Mouse (Mus musculus) heart, embryonic 10.5 days (tissue): Measurements from ENCODE around the gene Bcl2l1. TPM values are rescaled to one million over a fixed set of nuclear protein-coding genes. Genes with fewer than 3 reads are reported as not detected.

Source experiments
- DNase-seq: peaks from one replicate; pipeline ENCODE4 v3.0.0-alpha.2; 2017; ENCODE audit warnings: low spot score
- H3K27ac ChIP-seq: fragments of 300-500 bp; sonication (generic); 2 replicates; pipeline ENCODE4 v1.5.1; 2016; ENCODE audit warnings: mild to moderate bottlenecking
- H3K27me3 ChIP-seq: fragments of 300-500 bp; sonication (generic); 2 replicates; pipeline ENCODE4 v1.6.1; 2016; ENCODE audit warnings: mild to moderate bottlenecking; ENCODE audit not compliant: poor library complexity, insufficient read depth, severe bottlenecking
- H3K36me3 ChIP-seq: fragments of 300-500 bp; sonication (generic); 2 replicates; pipeline ENCODE4 v1.6.1; 2016; ENCODE audit warnings: mild to moderate bottlenecking, moderate library complexity
- H3K4me1 ChIP-seq: fragments of 300-500 bp; sonication (generic); 2 replicates; pipeline ENCODE4 v1.6.1; 2016; ENCODE audit warnings: mild to moderate bottlenecking
- H3K4me3 ChIP-seq: fragments of 300-500 bp; sonication (generic); 2 replicates; pipeline ENCODE4 v1.5.1; 2016; ENCODE audit warnings: mild to moderate bottlenecking, moderate library complexity
- H3K9me3 ChIP-seq: fragments of 300-500 bp; sonication (generic); 2 replicates; pipeline ENCODE4 v1.6.1; 2016; ENCODE audit warnings: mild to moderate bottlenecking, moderate library complexity
- WGBS: fragments of 180-500 bp; shearing (Covaris S2); methylation state at CpG from one replicate; pipeline ENCODE4 v1.1.7; 2016; 5-methylcytosine and 5-hydroxymethylcytosine counted together
- polyA plus RNA-seq: library from polyadenylated mRNA; unstranded; fragments of >200 nt; fragmentation: Nextera tagmentation; extraction: Ambion mirVana; gene quantifications from 2 replicates; pipeline ENCODE4 v1.2.1, GENCODE M21; 2016

Gene Bcl2l1
- polyA plus RNA-seq, 1 experiment from 2014 or later, result 76.2 TPM

DNA sequence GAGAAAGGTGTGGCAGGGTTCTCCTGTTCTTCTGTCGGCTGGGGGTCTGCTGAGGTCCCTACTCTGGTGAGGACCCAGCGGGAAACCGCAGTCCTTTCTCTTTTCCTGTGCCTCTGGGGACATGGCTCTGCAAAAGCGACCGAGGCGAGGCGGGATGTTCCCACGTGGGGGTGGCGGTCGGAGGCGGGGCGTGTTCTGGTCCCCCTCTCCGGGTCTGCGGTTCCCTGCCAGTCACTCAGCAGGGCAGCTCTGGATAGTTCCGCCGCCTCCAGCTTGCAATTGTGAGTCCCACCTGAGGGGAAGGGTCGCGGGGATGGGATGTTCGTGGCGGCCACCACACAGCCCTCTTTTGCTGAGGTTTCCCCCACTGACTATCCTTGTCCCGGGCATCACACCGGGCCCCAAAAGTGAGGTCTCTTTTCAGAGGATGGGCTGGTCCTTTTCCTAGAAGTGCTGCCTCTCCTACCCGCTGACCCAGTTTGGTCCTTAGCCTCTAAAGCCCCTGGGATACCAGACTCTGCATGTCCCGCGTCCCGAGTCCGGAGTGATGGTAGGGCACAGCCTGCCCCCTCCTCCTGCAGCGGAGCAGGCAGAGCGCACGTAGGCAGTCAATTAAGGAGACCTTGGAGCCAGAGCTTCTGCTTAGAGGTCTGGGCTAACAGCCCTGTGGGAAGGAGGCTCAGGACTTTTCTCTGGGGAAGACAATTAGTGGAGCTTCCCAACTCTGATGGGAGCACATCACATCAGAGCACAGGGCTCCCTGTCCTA is 77.4 kb downstream of the Bcl2l1 start, which contains the start of gene Cox4i2:
TSS of gene Cox4i2 (plus strand) at position 230 of the 768 bp plus-strand sequence.
- Histone ChIP-seq H3K4me3 (peak within 1 kb of the TSS; percentile 56), H3K4me1 (peaks cover 33% of the 10 kb centered on the region), H3K27ac (peak within 1 kb of the TSS; percentile 85), H3K36me3 (no peaks in the 10 kb centered on the region), H3K9me3 (no peaks in the 10 kb centered on the region), H3K27me3 (peaks cover 34% of the 10 kb centered on the region)
- no peak for DNase-seq
- 4% methylated on average over 30 of the region's 30 CpGs for WGBS

DNA sequence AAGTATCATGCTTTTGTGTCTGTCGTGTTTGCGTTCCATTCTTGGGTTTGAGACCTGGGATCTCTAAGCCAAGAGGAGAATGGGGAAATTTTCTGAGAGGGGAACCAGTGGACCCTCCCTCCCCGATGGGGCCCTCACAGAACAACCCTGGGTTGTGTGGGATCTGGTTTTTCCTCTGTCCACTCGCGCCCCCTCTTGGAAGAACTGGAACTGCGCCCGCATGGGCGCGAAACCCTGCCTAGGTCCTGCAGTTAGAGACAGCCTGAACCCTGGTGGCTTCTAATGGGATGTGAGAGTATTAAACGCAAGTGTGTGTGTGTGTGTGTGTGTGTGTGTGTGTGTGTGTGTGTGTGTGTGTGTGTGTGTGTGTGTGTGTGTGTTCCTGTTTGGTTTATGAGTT is 89.1 kb downstream of the Bcl2l1 start:
- Histone ChIP-seq H3K4me1 (peaks cover 58% of the 10 kb centered on the region), H3K9me3 (no peaks in the 10 kb centered on the region), H3K27me3 (no peaks in the 10 kb centered on the region), H3K27ac (peak overlapping the region; percentile 87), H3K36me3 (peaks cover 8% of the 10 kb centered on the region), H3K4me3 (no peak overlapping the region)
- DNase-seq, result peak; percentile 87
- 23% methylated on average over 10 of the region's 10 CpGs for WGBS

DNA sequence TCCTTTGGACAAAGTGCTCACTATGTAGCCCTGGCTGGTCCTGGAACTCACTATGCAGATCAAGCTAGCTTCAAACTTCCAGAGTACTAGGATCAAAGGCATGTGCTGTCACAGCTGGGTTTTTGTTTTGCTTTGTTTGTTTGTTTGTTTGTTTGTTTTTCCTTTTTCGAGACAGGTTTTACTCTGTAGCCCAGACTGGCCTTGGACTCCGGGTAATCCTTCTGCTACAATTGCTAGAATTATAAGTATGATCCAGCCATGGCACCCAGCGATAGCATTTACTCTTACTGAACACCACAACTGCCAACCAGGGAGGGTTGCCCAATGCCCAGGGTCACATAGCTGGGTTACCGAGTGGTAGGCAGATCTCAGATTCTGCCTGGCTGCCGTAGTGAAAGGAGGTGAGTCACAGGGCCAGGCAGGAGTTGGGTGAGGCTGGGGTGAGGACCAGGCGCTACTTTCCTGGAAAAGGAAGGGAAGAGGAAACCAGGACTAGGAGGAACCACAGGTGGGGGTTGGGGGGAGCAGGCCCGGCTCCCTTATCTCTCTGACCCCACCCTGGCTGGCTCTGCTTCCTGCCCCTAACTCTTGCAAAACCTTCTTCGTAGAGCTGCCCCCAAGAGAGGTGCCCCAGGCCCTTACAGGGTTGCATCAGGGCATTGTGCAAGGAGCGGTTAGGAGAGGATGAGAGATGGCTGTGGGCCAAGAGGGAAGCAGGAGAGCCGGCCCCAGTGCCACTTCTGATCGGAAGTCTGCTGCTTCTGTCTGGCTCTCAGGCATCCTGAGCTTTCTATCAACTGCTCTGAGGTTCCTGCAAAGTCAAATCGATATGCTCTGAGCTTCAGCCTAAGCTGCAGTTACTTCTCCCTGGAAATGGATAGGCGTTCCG is 90.1 kb downstream of the Bcl2l1 start:
- peaks cover 64% of the 10 kb centered on the region for H3K4me1 ChIP-seq
- DNase-seq, result peak; percentile 89
- no peaks in the 10 kb centered on the region for H3K27me3 ChIP-seq
- peaks cover 8% of the 10 kb centered on the region for H3K36me3 ChIP-seq
- H3K4me3 ChIP-seq, result peak overlapping the region; percentile 37
- WGBS, result 27% methylated on average over 14 of the region's 14 CpGs
- H3K9me3 ChIP-seq, result no peaks in the 10 kb centered on the region
- peak overlapping the region; percentile 87 for H3K27ac ChIP-seq

DNA sequence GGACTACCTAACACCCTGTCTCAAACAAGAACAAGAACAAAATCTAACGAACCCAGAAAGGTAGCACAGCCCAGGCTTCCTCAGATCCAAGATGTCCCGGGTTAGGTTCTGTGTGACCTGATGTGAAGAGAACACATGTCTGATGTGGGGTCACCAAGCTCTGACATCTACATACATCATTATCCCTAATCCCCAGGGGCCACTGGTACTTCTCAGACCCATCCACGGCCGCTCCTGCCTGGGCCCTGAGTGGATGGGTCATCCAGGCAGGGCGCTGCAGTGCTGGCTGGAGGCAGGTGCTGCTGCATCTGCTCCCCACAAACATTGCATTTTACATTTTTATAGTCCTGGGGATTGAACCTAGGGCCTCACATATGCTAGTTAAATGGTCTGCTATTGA is 91.0 kb downstream of the Bcl2l1 start:
- H3K9me3 ChIP-seq, result no peaks in the 10 kb centered on the region
- DNase-seq, result no peak
- H3K27ac ChIP-seq, result peak overlapping the region; percentile 97
- WGBS, result 75% methylated on average over 5 of the region's 5 CpGs
- H3K36me3 ChIP-seq, result peaks cover 8% of the 10 kb centered on the region
- no peak overlapping the region; the same call in 1 of the 2 replicates for H3K4me3 ChIP-seq
- H3K27me3 ChIP-seq, result no peaks in the 10 kb centered on the region
- H3K4me1 ChIP-seq, result peaks cover 73% of the 10 kb centered on the region

DNA sequence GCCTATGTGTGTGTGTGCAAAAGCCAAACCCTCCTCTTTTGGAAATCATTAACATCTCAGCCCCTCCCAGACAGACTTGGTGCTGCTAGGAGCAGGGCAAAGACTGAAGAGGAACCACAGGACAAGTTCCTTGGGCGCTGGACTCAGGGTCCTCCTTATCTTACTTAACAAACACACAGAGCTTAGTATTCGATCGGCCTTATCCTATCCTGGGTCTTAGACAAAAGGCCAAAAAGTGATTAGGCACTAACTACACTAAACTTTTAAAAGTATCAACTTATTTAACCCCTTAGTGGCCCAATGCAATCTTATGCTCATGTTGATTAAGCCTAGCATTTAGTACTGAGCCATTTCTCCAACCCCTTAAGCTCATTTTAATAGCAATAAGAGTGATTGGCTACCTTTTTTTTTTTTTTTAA is 91.7 kb downstream of the Bcl2l1 start:
- DNase-seq, result no peak
- Histone ChIP-seq H3K36me3 (peaks cover 8% of the 10 kb centered on the region), H3K27ac (peak overlapping the region; percentile 97), H3K4me3 (peak overlapping the region; percentile 87), H3K9me3 (no peaks in the 10 kb centered on the region), H3K27me3 (no peaks in the 10 kb centered on the region), H3K4me1 (peaks cover 76% of the 10 kb centered on the region)
- WGBS, result 9% methylated on average over 3 of the region's 3 CpGs

DNA sequence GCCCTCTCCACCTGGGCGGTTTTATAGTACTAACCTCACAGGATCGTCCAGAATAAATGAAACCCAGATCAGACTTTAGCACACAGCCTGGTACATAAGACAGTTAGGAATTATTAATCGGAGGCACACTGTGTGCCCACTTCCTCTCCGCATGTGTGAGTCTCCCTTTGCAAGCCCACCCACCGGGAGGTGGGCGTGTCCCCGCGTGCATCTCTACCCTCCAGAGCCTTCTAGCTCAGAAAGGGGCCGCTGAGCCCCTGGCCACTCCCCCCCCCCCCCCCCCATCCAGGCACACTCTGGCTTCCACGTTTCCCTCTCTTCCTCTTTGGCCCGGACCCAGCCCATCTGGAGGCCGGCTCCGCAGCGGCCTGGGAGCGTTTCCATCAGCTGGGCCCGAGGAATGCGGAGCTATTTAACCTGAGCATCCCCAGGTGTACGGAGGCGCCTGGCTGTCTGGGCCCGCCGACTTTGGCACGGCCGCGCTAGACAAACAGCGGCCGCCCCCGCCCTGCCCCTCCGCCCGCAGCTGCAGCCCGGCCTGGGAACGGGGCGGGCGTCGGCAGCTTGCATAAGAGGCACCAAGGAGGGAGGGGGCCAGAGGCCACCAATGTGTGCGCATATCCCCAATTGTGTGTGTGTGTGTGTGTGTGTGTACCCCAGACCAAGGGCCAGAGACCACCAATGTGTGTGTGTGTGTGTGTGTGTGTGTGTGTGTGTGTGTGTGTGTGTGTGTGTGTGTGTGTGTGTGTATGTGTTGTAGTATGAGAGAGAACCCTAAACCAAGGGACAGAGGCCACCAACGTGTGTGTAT is 92.3 kb downstream of the Bcl2l1 start:
- Histone ChIP-seq H3K36me3 (peaks cover 8% of the 10 kb centered on the region), H3K27me3 (no peaks in the 10 kb centered on the region), H3K4me1 (peaks cover 78% of the 10 kb centered on the region), H3K27ac (peak overlapping the region; percentile 97), H3K9me3 (no peaks in the 10 kb centered on the region), H3K4me3 (peak overlapping the region; percentile 87)
- 1% methylated on average over 33 of the region's 36 CpGs for WGBS
- DNase-seq, result peak; percentile 91

DNA sequence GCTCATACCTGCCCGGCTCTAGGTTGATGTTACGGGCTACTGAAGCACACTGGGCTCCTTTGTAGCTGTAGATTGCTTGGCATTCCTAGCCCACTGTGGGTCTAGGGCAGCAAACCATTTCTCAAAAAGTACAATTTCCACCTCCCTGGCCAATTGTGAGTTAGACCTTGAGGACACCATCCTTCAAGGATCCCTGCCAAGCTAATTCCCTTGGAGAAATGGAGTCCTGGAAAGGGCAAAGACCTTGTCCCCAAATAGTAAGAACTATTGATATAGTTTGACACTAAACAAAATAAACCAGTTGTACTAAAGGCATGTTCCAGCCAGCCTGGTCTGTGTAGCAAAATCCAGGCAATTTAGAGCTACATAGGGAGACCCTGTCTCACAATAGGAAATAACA is 93.2 kb downstream of the Bcl2l1 start:
- DNase-seq, result no peak
- H3K27ac ChIP-seq, result peak overlapping the region; percentile 97
- peaks cover 84% of the 10 kb centered on the region for H3K4me1 ChIP-seq
- H3K4me3 ChIP-seq, result peak overlapping the region; percentile 87
- H3K9me3 ChIP-seq, result no peaks in the 10 kb centered on the region
- H3K27me3 ChIP-seq, result no peaks in the 10 kb centered on the region
- WGBS, result 55% methylated on average over 2 of the region's 2 CpGs
- peaks cover 8% of the 10 kb centered on the region for H3K36me3 ChIP-seq

DNA sequence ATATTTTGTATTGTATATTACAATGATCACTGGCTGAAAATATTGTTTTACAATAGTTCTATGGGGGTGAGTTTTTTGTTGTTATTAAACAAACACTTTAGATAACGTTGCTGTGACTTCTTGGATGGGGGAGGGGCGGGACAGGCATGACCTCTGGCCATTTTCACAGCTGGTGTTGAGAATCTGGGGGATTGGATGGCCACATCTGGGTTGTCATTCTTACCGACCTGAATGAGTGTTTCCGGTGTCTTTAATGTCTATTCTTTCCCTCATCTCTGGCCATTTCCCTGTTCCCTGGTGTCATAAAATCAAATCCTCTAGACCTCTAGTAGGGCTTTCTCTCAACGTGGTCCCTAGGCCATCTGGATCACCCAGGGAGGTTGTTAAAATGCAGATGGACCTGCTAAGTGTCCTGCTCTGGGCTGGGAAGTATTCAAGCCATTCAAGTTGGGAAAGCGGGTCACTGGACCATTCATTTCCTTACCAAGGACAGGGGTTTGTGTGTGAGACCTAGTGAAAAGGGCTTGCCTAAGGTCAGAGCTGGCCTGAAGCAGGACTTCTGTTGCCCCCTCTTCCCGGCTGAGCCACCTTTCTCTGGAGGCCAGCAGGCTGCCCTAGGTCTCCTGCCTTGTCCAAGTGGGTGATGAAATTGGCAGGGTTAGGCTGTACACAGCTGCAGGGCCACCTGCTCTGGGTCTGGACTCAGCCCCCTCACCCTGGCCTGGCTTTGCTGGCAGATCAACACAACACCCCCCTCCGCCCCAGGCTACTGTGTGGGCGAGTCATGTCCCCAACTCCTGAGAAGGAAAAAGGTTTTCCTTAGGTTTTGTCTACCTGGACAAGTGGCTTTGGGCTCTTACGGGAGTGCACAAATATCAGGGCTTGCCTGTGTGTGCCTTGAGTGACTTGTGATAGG is 94.0 kb downstream of the Bcl2l1 start:
- peak overlapping the region; percentile 97 for H3K27ac ChIP-seq
- no peaks in the 10 kb centered on the region for H3K27me3 ChIP-seq
- peaks cover 8% of the 10 kb centered on the region for H3K36me3 ChIP-seq
- WGBS, result 10% methylated on average over 10 of the region's 10 CpGs
- peaks cover 84% of the 10 kb centered on the region for H3K4me1 ChIP-seq
- no peak for DNase-seq
- peak overlapping the region; percentile 87 for H3K4me3 ChIP-seq
- no peaks in the 10 kb centered on the region for H3K9me3 ChIP-seq

DNA sequence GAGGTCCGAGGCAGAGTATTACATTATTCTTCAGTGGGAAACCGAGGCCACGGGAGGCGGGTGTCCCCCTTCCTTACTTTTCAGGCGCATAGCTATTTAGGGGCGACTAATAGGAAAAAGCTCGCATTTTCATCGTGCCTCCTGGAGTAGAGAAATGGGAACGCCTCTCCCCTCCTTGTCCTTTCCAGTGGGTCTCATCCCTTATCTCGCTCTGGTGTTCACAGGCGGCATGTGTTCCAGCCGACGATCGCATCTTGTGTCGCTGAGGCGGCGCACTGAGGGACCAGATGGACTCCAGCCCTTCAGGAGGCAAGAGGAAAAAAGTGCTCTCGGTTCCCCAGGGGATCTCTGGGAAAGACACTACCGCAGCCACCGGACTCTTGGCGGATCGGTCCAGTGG is 94.8 kb downstream of the Bcl2l1 start:
- Histone ChIP-seq H3K36me3 (peaks cover 8% of the 10 kb centered on the region), H3K27me3 (no peaks in the 10 kb centered on the region), H3K27ac (peak overlapping the region; percentile 97), H3K4me1 (peaks cover 84% of the 10 kb centered on the region), H3K9me3 (no peaks in the 10 kb centered on the region), H3K4me3 (peak overlapping the region; percentile 87)
- WGBS, result under 1% methylated on average over 22 of the region's 22 CpGs
- DNase-seq, result peak; percentile 86

DNA sequence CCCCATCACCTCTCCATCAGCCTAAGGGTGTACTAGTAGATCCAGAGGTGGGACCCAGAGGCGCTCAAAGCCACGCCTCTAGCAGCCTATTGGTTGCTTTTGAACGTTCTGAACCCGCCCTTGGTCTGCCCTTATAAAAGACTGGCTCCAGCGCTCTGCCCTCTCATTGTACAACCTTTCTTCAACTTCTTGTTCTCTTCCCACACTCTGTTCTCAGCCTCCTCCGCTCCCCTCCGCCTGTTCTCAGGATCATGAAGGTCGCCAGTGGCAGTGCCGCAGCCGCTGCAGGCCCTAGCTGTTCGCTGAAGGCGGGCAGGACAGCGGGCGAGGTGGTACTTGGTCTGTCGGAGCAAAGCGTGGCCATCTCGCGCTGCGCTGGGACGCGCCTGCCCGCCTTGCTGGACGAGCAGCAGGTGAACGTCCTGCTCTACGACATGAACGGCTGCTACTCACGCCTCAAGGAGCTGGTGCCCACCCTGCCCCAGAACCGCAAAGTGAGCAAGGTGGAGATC is 95.4 kb downstream of the Bcl2l1 start, which contains the start of gene Id1:
TSS of gene Id1 (plus strand) at position 162 of the 512 bp plus-strand sequence.
- peak within 1 kb of the TSS; percentile 87 for H3K4me3 ChIP-seq
- no peaks in the 10 kb centered on the region for H3K27me3 ChIP-seq
- H3K27ac ChIP-seq, result peak within 1 kb of the TSS; percentile 97
- peak; percentile 97 for DNase-seq
- under 1% methylated on average over 28 of the region's 28 CpGs for WGBS
- H3K9me3 ChIP-seq, result no peaks in the 10 kb centered on the region
- peaks cover 8% of the 10 kb centered on the region for H3K36me3 ChIP-seq
- peaks cover 81% of the 10 kb centered on the region for H3K4me1 ChIP-seq

DNA sequence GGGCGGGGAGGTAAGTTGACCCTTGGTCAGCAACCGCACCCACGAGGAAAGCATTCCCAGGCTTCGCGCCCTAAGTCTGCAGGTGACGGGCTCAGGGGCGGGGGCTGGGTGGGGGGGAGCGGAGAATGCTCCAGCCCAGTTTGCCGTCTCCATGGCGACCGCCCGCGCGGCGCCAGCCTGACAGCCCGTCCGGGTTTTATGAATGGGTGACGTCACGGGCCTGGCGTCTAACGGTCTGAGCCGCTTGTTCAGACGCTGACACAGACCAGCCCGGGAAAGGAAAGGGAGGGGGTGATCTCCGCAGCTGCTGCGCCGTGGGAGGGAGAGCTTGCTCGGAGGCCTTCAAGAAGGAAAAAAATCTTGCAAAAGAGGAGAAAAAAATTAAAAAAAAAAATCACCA is 96.5 kb downstream of the Bcl2l1 start:
- H3K9me3 ChIP-seq, result no peaks in the 10 kb centered on the region
- peaks cover 81% of the 10 kb centered on the region for H3K4me1 ChIP-seq
- H3K36me3 ChIP-seq, result peaks cover 8% of the 10 kb centered on the region
- H3K4me3 ChIP-seq, result peak overlapping the region; percentile 87
- peak overlapping the region; percentile 97 for H3K27ac ChIP-seq
- DNase-seq, result peak; percentile 98
- under 1% methylated on average over 28 of the region's 28 CpGs for whole genome bisulfite sequencing
- no peaks in the 10 kb centered on the region for H3K27me3 ChIP-seq
